Comparison of ENCODE assay signal across 11 mouse cellular contexts in genomic region chr3:86793720-86794191, GRCm38 (mm10).
A peak's percentile ranks its signal among the peaks of the same experiment; 100 is the strongest.
DNase-seq lines count a peak whose midpoint lies in the region; ATAC-seq and TF ChIP-seq lines count a peak whose summit lies in the region.
"Had no signal": no experiment of that assay in that cellular context is flagged by ENCODE, and none has a peak within 500 bp of the region (broad histone marks: within the 10 kb centered on the region; RNA-seq: fewer than 3 reads in every experiment).

No protein-coding gene starts in this region.

- no peaks in the 10 kb centered on the region for H3K36me3 ChIP-seq in stomach, embryonic 15.5 days
- peaks cover 35% of the 10 kb centered on the region for H3K36me3 ChIP-seq in liver, embryonic 12.5 days

- TF ChIP-seq POLR2A in cerebellum, adult 2 months (IDR thresholded peaks at IDR 0.05; ENCODE audit: borderline replicate concordance, insufficient read depth, low read length): no peak
- no peak for TF ChIP-seq POLR2A in lung, adult 2 months (IDR thresholded peaks at IDR 0.05; ENCODE audit: borderline replicate concordance, extremely low read depth, low read depth, low read length)

- peak; percentile 24 to 41 for DNase-seq in cerebellum, adult 2 months
- no peak for DNase-seq in cerebellum, adult 18-20 months
- peak; percentile 40 to 71 for DNase-seq in lung, adult 18-20 months
- DNase-seq in lung, adult 2 months: no peak
- DNase-seq in kidney, adult 8-10 months: peak; percentile 49 to 71
- no peak for DNase-seq in gastrocnemius, adult 18-20 months (ENCODE audit: low spot score)
- DNase-seq: B cell, adult 2 months; layer of hippocampus, postnatal 36 days had no signal

- no peak overlapping the region for H3K9ac ChIP-seq in stomach, embryonic 15.5 days
- H3K9ac ChIP-seq in liver, embryonic 12.5 days: no peak overlapping the region

- H3K27me3 ChIP-seq in cerebellum, adult 2 months (ENCODE audit: control insufficient read depth, insufficient read depth, low read length): no peaks in the 10 kb centered on the region
- no peaks in the 10 kb centered on the region for H3K27me3 ChIP-seq in stomach, embryonic 15.5 days (replicated peaks)
- no peaks in the 10 kb centered on the region for H3K27me3 ChIP-seq in liver, embryonic 12.5 days (replicated peaks)

- peak; percentile 37; the same call in 1 of the 2 replicates for ATAC-seq in stomach, embryonic 15.5 days (ENCODE audit: insufficient read depth, low FRiP score, low read depth)
- no peak for ATAC-seq in liver, embryonic 12.5 days

- no peaks in the 10 kb centered on the region for H3K9me3 ChIP-seq in stomach, embryonic 15.5 days
- no peaks in the 10 kb centered on the region for H3K9me3 ChIP-seq in liver, embryonic 12.5 days (replicated peaks)

- no peak overlapping the region for H3K4me2 ChIP-seq in stomach, embryonic 15.5 days
- no peak overlapping the region for H3K4me2 ChIP-seq in liver, embryonic 12.5 days
- H3K4me2 ChIP-seq: midbrain, embryonic 11.5 days had no signal

- peaks cover 21% of the 10 kb centered on the region for H3K4me1 ChIP-seq in cerebellum, adult 2 months (ENCODE audit: control insufficient read depth, insufficient read depth, low read length)
- H3K4me1 ChIP-seq in lung, adult 2 months (ENCODE audit: control insufficient read depth, insufficient read depth, low read length): peaks cover 12% of the 10 kb centered on the region
- 0 out of 2 replicates have a peak, but pooled peaks cover 6% of the 10 kb centered on the region for H3K4me1 ChIP-seq in stomach, embryonic 15.5 days
- H3K4me1 ChIP-seq in liver, embryonic 12.5 days: peaks cover 31% of the 10 kb centered on the region

- no peak for TF ChIP-seq CTCF in cerebellum, adult 2 months (IDR thresholded peaks at IDR 0.05; ENCODE audit: borderline replicate concordance, insufficient read depth, low read depth, low read length)
- no peak for TF ChIP-seq CTCF in lung, adult 2 months (IDR thresholded peaks at IDR 0.05; ENCODE audit: insufficient read depth, low read length)

- no peak overlapping the region for H3K27ac ChIP-seq in cerebellum, adult 2 months (ENCODE audit: insufficient read depth, low read length)
- H3K27ac ChIP-seq in stomach, embryonic 15.5 days: 0 out of 2 replicates have a peak overlapping the region, but pooled peaks have one; percentile 13
- no peak overlapping the region for H3K27ac ChIP-seq in liver, embryonic 12.5 days

- 0% methylated on average over 1 of the region's 1 CpGs for WGBS in cerebellum, adult 2 months
- WGBS in lung, adult 2 months: 32% methylated on average over 1 of the region's 1 CpGs
- WGBS in stomach, embryonic 15.5 days: 42% methylated on average over 1 of the region's 1 CpGs
- WGBS in liver, embryonic 12.5 days (ENCODE audit: insufficient replicate concordance): 69% methylated on average over 1 of the region's 1 CpGs

- no peak overlapping the region for H3K4me3 ChIP-seq in cerebellum, adult 2 months (replicated peaks; ENCODE audit: insufficient read depth, low read depth, low read length)
- H3K4me3 ChIP-seq in lung, adult 2 months (replicated peaks; ENCODE audit: extremely low read depth, low read depth, low read length): no peak overlapping the region
- H3K4me3 ChIP-seq in stomach, embryonic 15.5 days (replicated peaks): no peak overlapping the region
- H3K4me3 ChIP-seq in liver, embryonic 12.5 days: no peak overlapping the region

Comparison
In these comparisons a context has a peak if more than half of its experiments do, and no peak if none do; other contexts are left out.
1. DNase-seq: peak in cerebellum, adult 2 months (2 of 2), lung, adult 18-20 months (2 of 2) and kidney, adult 8-10 months (2 of 2); none in cerebellum, adult 18-20 months (0 of 2), lung, adult 2 months (single experiment) and gastrocnemius, adult 18-20 months (single experiment).